Mouse (Mus musculus) heart, postnatal 25 days (tissue): ENCODE data around the gene Sptan1. TPM values are rescaled to one million over a fixed set of nuclear protein-coding genes. Genes with fewer than 3 reads are reported as not detected.

Source experiments
- DNase-seq: peaks from one replicate; pipeline ENCODE4 v3.0.0; 2022; ENCODE audit warnings: low spot score
- intact Hi-C: fragments of 180-260 bp; cut with DNase I; formaldehyde crosslinking; loops from one replicate; pipeline ENCODE4 v1.15.1; 2025
- total RNA-seq, 2 experiments: library from RNA; stranded (reverse); gene quantifications; 2 replicates each; pipeline ENCODE4 v1.2.3; 2021

The Sptan1 gene
- 100 to 1,000 TPM; 208 to 216 TPM for total RNA-seq

- intact Hi-C loops, result no loop called here
- peak; percentile 93 for DNase-seq
Observed at GRCm38 (mm10) chr2:29965250-29965843, at the start of gene Sptan1. Sptan1 (plus strand) TSS chr2:29965560.

GRCm38 (mm10) chr2:29917621-29918020 is 47.7 kb upstream of the Sptan1 start:
- no peak for DNase-seq
- intact Hi-C loops, result no loop called here

GRCm38 (mm10) chr2:29922011-29922410 is 43.3 kb upstream of the Sptan1 start:
- DNase-seq, result peak; percentile 59
- intact Hi-C loops, result no loop called here

GRCm38 (mm10) chr2:29926542-29926941 is 38.8 kb upstream of the Sptan1 start:
- DNase-seq, result no peak
- intact Hi-C loops, result no loop called here

GRCm38 (mm10) chr2:29930506-29930905 is 34.9 kb upstream of the Sptan1 start:
- DNase-seq, result no peak
- intact Hi-C loops, result no loop called here

- intact Hi-C loops, result no loop called here
- DNase-seq, result no peak
Observed at GRCm38 (mm10) chr2:29931194-29931593, 34.2 kb upstream of the Sptan1 start.

- DNase-seq, result peak; percentile 93
- intact Hi-C loops, result loop anchor here (2.0 kb wide), 1 partner anchor 42 kb away; no protein-coding TSS in a partner anchor
Observed at GRCm38 (mm10) chr2:29934906-29935599, 30.3 kb upstream of the Sptan1 start, which contains the start of gene Gle1. Gle1 (plus strand) TSS chr2:29935426.

- DNase-seq, result no peak
- intact Hi-C loops, result no loop called here
Observed at GRCm38 (mm10) chr2:29940073-29940472, 25.3 kb upstream of the Sptan1 start.

GRCm38 (mm10) chr2:29940826-29941225 is 24.5 kb upstream of the Sptan1 start:
- intact Hi-C loops, result no loop called here
- no peak for DNase-seq

GRCm38 (mm10) chr2:29944723-29945122 is 20.6 kb upstream of the Sptan1 start:
- intact Hi-C loops, result no loop called here
- peak; percentile 44 for DNase-seq

GRCm38 (mm10) chr2:29948896-29949295 is 16.5 kb upstream of the Sptan1 start:
- DNase-seq, result no peak
- intact Hi-C loops, result no loop called here

GRCm38 (mm10) chr2:29961246-29961645 is 4.1 kb upstream of the Sptan1 start:
- DNase-seq, result no peak
- intact Hi-C loops, result no loop called here

GRCm38 (mm10) chr2:29964354-29965249 is 758 bp upstream of the Sptan1 start:
- intact Hi-C loops, result no loop called here
- DNase-seq, result no peak

GRCm38 (mm10) chr2:29965906-29966305 is 546 bp downstream of the Sptan1 start:
- DNase-seq, result no peak
- intact Hi-C loops, result no loop called here

GRCm38 (mm10) chr2:29966826-29967225 is 1.5 kb downstream of the Sptan1 start:
- DNase-seq, result no peak
- intact Hi-C loops, result no loop called here

- intact Hi-C loops, result no loop called here
- no peak for DNase-seq
Observed at GRCm38 (mm10) chr2:29967768-29968167, 2.4 kb downstream of the Sptan1 start.

- DNase-seq, result no peak
- intact Hi-C loops, result no loop called here
Observed at GRCm38 (mm10) chr2:29968638-29969037, 3.3 kb downstream of the Sptan1 start.

- DNase-seq, result peak; percentile 54
Observed at GRCm38 (mm10) chr2:29971838-29972635, 6.7 kb downstream of the Sptan1 start.

GRCm38 (mm10) chr2:29973525-29973924 is 8.2 kb downstream of the Sptan1 start:
- intact Hi-C loops, result no loop called here
- DNase-seq, result no peak

More at GRCm38 (mm10) chr2:29971838-29972635, 6.7 kb downstream of the Sptan1 start:
- intact Hi-C loops, result no loop called here

- DNase-seq, result no peak
- intact Hi-C loops, result loop anchor here (2.0 to 5.0 kb wide), 3 partner anchors 43 to 160 kb away; partner anchors contain the start of gene Gle1
Observed at GRCm38 (mm10) chr2:29977307-29977706, 11.9 kb downstream of the Sptan1 start.
